Mouse (Mus musculus): ENCODE data around the gene Tnip3.
A peak's percentile ranks its signal among the peaks of the same experiment; 100 is the strongest.

Gene Tnip3

DNA sequence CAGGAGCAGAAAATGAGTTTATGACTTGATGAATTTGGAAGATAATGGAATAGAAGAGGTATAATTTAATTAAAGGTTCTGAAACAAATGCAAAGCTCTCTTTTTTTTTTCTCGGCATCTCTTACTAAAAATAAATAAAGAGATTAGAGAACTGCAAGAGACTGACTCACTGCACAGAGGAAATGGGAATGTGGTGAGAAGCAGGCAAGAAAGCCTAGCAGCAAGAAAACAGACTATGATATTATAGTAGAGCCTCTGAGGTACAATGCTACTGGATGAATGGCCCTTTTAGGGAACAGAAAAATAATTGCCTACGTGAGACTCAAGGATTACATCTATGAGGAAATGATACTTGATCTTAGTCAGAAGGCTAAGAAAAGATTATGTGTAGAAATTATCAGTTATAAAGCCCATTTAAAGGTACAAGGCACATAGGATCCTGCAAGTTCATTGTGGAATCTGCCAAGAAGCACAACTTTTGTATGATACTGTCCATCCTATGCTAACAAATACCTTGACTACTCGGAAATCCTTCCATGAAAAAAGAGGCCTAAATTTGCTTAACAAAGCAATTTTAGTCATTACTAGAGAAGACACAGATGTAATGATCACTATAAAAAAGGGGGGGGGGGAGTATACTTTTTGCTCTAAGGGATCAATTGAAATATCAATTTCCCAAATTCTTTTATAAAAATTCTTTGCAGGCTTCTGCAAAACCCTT is 60.4 kb downstream of the Tnip3 start:
- no peak for DNase-seq

DNA sequence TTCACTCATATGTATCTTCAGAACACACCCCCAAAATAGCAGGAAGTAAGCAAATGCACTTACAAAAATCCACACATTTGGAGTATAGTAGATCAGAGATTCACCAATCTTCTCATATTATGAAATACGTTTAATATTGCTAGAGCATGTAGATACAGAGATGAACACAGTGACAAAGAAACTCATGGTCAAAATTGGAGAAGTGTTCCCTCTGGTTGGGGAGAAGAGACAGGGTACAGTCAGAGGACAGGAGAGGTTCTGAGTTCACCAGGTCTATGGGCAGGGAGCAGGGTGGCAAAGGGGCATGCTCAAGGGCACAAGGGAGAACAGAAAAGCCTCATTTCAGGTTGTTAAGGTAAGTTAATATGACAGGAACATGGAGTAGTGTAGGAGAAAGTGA is 63.7 kb downstream of the Tnip3 start:
- DNase-seq, result no peak

DNA sequence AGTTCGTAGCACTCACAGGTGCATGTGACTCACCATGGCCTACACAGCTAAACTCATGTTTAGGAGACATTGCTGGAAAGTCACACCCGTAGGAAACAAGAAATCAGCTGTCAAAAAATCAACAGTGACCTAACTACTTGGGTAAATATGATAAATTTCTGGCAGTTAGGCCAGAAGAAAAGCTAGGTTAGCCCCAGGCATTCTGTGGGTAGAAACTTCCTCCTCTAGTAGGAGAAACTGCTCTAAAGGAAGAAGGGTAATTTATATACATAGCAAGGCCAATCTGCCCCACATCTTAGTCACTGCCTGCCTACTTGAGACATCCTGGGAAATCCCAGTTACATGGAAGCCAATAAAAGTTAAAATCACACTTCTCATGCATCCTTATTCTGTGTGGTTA is 64.9 kb downstream of the Tnip3 start:
- DNase-seq, result no peak

DNA sequence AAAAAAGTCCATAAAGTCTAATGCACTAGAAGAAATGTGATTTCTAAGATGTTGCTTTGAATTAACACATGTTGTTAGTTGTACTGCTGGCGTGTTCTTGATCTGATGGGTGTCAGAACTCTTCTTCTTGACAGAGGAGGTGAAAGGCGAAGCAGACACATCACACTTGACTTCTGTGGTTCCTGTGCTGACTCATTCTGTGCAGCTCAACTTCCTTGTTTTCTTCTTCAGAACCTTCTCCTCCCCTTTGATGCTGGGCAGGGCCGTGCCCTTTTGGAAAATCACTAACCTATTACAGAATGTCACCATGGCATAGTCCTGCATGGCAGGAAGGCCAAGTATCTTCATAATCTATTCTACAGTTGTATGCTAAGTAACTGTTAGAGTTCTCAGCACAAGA is 69.1 kb downstream of the Tnip3 start:
- no peak for DNase-seq

DNA sequence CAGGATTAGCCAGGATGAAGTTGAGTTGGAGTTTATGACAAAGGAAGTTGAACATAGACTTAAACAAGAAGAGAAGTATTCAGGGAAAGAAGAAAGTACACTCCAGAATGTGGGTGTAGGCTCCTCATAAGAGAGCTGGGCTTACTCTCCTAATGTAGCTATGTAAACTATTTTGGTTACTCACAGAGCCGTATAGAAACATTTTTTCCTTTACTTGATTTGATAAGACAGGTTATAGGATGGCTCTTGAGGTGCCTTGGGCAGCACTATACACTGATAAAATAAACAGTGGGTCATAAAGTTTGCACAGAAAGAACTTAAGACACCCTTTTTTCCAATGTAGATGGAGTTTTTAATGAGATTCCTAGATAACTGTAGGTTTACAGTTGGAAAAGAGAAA is 70.3 kb downstream of the Tnip3 start:
- DNase-seq, result no peak

DNA sequence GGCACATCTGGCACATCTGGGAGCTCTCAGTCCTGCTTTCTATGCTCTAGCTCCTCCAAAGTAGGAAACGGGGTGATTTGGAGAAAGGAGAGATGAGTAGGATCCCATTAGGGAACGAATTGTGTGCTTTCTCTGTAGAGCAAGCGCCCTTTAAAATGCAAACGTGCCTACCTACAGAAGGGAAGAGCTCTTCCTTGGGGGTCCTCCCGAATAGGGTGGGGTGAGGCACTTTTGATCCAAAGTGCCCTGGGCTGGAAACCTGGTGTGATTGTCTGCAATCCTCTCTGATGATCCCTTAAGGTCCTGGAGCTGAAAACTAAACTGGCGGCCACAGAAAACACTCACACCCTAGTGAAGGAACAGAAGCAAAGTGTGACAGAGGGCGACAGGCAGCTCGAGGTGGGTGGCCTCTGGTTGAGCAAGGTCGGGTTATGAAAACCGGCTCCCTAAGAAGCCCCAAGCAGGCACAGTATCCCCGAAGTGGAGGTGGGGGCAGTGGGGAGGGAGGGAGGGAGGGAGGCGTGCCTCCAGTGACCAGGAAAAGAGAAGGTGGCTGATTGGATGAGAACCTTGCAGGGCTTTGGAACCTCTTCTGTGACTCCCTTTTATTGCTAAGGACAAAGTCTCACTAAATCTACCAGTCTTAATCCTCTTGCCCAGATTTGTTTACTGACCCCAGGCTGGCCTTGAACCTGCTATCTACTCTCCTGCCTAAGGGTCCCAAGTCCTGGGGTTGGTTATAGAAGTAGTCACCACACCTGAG is 72.1 kb downstream of the Tnip3 start:
- no peak for DNase-seq

DNA sequence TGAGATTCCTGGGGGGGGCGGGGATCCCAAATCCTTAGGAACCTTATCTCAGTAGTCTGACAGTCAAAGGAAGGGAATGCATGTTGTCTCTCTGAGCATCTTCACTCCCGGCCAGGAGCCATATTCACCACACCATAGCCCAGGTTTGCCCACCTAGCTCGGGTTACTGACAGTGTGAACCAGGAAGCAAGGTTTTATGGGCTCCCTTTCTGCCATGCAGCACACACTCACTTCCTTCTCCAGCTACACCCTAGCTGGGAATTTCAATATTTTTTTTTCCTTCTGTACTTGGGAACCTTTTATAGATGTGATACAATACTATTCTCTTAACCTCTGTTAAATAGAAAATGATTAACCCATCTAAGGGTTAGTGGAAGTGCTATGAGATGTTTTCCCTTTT is 73.4 kb downstream of the Tnip3 start:
- DNase-seq, result no peak

DNA sequence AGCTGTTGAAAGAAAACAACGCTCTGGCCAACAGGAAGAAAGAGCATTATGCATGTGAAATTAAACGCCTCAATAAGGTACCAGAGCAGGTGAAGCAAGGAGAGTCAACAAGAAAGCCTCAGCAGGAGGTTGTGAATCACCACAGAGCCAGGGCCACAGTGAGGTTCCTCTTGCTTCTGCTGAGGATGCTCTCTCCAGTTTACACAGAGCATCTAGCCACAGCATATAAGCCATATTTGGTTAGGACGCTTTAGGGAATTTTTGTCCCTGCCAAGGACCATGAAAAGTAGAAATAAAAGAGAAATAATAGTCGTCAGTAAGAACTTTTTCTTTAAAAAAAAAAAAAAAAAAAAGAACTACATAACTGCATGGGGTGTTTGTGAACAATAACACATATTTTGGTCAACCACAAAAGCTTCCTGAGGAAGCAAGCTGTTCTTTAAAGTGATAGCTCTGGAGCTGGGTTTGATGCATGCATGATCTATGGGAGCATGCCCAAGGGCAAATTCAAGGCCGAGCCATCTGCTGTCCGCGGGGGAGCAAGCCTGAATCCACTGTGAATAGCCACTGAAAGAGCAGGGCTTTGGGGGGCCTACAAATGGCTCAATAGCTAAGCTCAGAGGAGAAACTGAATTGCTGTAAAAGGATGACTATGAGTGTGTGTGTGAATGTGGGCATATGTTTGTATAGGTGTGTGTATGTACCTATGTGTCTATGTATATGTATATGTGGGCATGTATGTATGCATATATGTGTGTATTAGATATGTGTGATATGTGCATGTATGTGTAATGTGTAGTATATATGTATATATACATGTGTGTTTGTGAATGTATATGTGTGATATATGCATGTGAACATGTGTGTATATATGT is 75.0 kb downstream of the Tnip3 start:
- DNase-seq, result peak; percentile 26

DNA sequence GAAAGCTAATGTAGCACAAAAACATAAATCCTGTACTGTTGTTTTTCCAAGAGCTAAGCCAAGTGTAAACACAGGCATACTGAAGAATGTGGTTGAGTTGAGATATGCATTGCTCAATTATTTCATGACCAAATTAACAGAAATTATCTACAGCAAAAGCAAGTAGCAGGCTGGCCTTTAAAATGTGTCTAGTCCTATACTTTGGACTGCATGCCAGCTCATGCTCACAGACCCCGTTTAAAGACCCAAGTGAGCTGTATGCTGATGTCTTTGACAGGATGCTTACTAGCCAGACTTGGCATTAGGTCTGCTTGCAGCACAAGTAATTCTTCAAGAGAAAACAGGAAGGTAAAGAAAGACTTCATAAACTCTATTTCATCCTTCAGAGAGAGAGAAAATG is 75.8 kb downstream of the Tnip3 start:
- no peak for DNase-seq

DNA sequence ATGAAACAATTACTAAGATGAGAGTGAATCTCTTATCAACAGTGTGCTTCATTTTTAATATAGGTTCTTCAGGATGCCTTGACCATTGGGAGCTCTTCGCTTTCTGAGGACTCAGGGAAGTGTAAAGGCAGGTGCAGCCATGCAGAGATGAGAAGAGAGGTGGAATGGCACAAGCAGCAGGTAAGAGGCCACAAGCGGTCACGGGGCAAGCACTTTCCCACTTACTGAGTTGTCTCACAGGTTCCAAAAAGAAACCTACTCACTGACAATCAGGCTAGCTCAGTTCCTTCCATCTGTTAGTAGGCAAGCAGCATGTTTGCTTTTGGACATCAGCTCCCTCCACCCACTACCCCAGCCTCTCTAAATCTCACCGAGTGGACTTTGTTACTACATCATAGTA is 80.7 kb downstream of the Tnip3 start:
- no peak for DNase-seq

DNA sequence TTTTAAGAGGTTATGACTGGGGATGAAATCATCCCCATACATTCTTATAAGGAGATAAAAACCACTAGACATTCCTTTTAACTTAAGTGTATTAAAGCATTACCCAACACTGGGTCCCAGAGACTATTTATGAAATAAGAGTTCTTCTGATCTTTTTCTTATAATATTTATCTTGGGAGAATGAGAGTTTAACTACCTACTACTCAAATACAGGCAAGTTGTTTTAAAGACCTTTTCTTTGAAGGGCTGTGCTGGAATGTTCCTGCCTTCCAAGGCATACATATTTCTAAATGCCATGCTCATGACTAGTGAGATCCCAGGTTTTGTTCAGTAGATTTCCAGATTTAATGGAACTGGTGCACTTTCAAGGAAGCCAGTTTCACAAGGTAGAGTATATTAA is 81.8 kb downstream of the Tnip3 start:
- DNase-seq, result no peak

DNA sequence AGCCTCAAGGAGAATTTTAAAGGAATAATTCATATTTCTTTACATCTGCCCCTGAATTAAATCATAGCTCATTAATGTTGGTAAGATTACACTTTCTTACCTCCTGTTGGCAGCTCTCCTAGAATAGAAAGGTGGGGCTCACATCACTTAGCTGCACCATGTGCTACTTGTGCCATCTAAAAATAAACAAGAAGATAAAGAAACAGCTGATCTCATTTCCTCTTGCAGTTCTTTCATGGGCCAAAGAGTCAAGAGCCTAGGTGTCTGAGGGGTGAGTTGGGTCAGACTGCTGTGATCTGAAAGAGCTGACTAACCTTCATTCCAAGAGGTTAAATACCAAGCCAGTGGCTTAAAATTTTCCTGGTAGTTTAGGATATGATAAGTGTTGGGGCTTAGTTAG is 86.7 kb downstream of the Tnip3 start:
- no peak for DNase-seq

DNA sequence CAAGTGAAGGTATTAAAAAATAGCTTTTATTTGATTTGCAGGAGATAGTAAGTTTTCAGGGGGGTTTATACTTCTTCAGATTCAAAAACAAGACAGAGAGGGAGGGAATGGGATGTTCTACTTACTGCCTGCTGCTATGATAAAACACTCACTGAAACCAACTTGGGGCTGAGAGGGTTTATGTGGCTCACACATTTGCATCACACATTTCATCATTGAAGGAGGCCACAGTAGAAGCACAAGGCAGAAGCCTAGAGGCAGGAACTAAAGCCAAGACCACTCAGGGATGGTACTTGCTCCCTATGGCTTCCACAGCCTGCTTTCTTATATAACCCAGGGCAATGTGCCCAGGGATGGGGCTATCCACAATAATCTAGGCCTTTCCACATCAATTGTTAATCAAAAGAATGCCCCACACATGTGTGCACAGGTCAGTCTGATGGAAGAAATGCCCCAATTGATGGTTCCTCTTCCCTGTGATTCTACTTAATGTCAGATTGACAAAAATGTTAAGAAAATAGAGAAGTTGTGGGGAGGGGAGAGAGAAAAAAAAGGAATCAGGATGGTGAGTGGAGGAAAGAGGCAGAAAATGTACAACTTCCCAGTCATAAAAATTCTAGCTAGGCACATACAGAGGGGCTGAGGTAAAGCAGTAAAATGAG is 88.9 kb downstream of the Tnip3 start:
- DNase-seq, result no peak

DNA sequence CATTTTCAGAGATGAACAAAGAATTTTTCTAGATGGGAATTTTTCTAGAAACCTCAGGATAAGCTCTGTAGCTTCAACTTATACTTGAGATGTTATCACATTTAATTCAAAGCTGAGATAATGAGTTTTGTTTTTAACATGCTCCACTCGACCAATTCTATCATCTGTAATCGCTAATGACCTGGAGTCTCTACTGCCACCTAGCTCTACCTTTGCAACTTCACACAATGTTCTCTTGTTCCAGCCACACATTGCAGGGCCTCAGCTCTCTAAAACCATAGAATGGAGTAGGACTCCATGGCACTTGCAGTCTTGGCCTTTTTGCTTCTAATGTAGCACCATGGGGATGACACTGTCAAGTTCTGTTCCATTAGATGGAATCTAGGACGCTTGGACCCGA is 90.5 kb downstream of the Tnip3 start:
- no peak for DNase-seq

DNA sequence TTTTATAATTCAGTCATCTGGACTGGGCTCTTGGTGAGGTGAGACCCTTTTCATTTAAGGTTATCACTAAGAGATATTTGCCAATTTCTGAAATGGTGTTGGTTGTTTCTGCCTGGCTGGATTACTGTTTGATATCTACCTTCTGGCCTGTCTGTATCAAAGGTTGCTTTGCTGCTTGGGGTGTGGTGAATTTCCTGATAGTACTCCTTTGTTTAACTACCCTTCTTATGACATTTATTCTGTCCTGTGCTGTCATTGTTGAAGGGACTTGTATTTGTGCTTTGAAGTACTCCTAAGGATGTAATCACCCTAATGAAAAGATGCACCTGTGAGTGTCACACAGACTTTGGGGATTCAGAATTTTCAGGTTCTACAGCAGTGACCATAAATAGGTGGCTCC is 96.1 kb downstream of the Tnip3 start:
- no peak for DNase-seq

DNA sequence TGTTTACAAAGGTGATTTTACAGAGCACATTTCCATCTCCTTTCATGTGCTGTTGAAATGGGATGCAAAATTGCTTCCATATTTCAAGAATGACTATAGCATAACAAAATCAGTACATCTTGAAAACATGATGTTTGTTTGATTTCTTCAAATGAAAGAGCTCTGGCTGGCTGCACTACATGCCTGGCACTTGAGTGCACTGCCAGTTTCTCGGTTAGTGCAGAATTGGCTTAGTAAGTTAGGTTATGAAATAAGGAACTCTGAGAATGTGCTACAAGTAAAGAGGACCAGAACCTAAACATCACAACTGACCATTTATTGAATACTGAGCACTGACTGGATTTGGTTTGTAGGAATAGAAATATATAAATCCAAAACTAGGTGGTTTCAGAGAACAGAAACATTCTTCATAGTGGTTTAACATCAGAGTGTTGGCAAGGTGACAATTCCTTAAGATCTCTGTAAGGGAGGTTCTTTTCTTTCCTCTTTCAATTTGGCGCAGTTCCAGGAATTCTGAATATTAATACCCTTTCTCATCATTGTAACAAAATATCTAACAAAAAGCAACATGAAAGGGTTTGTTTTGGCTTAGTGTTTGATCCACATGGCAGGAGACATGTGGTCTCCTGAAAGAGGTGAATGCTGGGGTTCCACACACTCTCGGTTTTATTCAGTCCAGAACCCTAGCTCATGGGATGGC is 98.1 kb downstream of the Tnip3 start:
- no peak for DNase-seq

DNA sequence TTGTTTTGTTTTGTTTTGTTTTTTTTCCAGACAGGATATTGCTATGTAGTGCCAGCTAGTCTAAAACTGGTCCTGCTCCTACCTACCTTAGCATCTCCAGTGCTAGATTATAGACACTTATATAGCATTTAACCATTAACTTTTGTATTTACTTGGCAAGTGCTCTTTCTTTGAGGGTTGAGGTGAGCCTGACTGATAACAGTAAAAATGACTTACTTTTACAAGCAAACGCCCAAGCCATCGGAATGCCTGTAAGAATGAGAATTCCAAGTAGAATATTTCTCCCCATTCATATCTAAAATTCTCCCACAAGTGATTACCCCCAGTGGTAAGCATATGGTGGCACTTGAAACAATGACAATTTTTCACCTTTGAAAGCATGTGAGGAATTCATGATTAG is 105.5 kb downstream of the Tnip3 start:
- DNase-seq, result no peak

DNA sequence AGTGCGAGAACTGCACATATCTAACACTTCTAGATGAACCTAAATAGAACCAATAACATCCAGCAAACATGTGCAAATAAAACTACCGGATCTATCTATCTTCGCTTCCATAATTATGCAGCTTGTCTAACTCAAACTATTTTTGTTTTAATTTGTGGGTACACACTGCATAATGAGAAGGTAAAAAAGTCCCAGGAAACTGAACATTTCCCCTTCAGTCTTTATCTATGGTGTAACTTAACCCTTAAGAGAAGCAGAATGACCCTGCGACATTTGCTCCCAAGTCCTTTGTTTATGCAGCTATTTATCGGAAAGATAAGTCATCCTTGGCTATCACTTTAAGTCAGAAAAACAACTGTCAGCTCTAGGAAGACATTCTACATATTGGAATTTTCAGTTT is 107.1 kb downstream of the Tnip3 start:
- no peak for DNase-seq

DNA sequence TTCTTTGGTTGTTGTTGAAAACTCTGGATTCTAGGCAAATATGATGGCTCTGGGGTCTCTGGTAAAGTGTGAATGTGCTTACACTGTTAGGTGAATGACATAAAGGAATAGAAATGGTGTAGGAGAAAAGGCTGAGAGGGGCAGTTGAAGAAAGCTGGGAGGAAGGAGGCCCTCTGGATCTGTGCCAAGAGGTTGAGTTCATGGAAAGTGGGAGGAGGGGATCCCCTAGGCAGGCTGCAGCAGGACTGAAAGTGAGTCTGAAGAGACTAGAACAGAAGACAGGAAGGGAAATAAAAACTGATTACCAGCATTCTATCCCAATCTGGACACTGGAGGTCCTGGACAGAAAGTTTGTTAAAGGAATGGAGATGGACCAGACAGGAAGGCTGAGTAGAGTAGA is 117.3 kb downstream of the Tnip3 start:
- no peak for DNase-seq

DNA sequence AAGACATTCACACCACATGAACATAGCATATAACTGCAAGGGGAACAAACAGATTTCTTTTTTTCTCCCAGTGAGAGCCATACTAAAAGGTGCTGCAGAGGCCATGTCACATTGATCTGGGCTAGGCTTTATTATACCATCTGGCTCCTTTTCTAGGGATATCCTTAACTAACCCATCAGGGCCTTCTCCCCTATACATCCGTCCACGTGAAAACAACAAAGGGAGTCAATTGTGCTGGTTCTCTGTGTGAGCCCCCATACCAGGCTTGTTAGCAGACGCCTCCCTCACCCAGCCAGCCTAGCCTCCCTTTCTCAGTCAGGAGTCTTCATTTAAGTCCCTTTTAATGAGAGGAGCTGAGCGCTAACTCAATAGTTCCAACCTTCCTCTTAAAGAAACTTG is 119.0 kb downstream of the Tnip3 start:
- no peak for DNase-seq

DNA sequence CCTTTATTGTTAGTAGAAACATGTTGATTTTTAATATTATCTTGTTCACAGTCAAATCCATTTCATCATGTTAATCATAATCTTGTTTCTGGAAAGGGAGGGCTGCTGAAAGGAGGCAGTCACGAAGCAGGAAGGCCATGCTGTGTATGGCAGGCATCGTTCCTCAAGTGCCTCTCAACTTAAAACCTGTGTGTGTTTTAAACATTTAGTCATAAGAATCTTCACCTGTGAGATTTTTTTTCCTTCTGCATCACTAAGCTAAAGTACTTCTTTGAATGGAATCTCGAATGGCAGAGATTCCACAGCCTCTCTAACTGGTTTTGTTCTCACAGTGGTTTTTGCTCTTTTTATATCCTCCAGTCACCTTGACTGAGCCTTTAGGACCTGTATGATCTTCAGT is 121.3 kb downstream of the Tnip3 start:
- DNase-seq, result no peak

DNA sequence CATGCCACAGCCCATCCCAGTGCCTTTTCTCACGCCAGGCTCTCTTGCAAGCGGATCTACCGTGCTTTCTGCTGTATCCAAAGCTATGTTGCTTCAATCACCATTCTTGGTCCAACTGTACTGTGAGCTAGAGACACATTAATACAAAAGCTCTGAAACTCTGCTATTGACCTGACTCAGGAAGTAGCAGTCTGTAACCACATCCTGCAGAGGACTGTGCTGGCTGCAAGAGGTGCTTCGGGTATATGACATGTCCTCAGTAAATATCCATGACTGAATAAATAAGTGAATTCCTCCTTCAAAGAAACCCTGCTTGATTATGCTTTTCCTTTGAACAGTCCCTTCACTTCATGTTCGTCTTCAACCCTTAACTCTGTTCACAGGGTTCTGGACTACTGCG is 122.6 kb downstream of the Tnip3 start:
- DNase-seq, result no peak

DNA sequence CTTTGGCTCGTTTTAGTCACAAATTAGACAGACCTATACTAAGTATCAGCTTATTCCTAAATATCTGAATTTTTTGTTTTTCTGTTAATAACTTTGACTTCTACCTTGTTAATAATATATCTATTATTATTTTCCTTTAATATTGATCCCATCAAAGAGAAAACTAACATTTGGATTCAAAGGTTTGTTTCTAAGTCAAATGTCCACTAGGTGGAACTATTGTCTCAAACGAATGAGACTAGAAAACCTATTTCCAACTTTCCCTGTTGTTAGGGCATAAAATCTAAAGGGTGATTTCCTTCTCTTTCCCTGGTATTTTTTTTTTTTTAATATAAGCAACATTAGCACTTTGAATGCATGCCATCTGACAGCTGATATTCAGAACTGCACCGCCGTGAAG is 126.3 kb downstream of the Tnip3 start:
- peak; percentile 79 for DNase-seq

All from embryo, embryonic 11 days (tissue).